Mouse (Mus musculus): ENCODE data around the gene Frmd4a. TPM values are rescaled to one million over a fixed set of nuclear protein-coding genes. Genes with fewer than 3 reads are reported as not detected.
"Not testable (repeated sequence)": the region's sequence is repeated elsewhere in the genome, so short reads cannot be mapped to it uniquely, and the experiment has no call there.

The Frmd4a gene
- polyA plus RNA-seq, 1 experiment, result 22.8 TPM

DNA sequence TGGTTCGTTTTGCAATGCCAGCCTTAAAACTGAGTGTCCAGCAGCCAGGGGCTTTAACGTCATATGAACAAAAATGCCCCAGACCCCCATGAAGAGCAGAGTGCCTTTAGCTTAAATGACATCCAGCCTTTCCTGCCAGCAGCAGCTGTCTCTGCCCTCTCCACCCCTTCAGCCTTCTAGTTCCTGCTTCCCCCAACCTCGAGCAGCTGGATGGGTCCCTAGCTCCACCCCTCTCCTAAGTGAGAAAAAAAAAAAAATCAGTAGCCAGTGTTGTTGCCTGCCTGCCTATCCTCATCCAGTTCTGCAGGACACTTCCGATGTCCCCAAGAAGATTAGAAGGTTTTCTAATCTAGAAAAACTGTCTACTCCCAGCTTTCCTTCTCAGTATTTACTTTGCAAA, 539.5 kb downstream of the Frmd4a start:
- H3K4me1 ChIP-seq (ENCODE audit: control insufficient read depth, insufficient read depth, low read length), result peaks cover 7% of the 10 kb centered on the region
- no peak overlapping the region for H3K27ac ChIP-seq (ENCODE audit: control insufficient read depth, insufficient read depth, low read depth, low read length, poor library complexity)
- TF ChIP-seq POLR2A (IDR thresholded peaks at IDR 0.05; ENCODE audit: borderline replicate concordance, control insufficient read depth, low read depth, low read length) (no peak), CTCF (IDR thresholded peaks at IDR 0.05; ENCODE audit: control insufficient read depth, insufficient read depth, low read length) (no peak)
- no peak overlapping the region for H3K4me3 ChIP-seq (replicated peaks; ENCODE audit: control insufficient read depth, low read depth, low read length)
- 10% methylated on average over 4 of the region's 4 CpGs for WGBS

DNA sequence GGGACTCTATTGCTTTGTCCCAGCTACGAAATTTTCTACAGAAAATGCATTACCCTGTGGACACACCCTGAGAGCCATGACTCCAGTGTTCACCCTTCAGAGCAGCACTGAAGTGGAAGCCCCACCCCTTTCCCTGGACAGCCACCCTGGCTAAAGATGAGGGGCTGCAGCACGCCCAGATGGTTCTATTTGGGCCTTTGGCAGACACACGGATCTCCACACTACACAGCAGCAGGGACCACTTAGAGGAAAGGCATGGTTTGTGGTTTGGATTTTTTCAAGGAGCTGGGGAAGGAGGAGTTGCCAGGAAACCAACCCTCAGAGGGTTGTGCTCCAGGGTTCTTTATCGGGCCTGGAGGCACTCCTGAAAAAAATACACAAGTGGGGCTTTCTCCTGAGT, 539.9 kb downstream of the Frmd4a start:
- peak overlapping the region; percentile 49 for H3K27ac ChIP-seq (ENCODE audit: control insufficient read depth, insufficient read depth, low read depth, low read length, poor library complexity)
- TF ChIP-seq POLR2A (IDR thresholded peaks at IDR 0.05; ENCODE audit: borderline replicate concordance, control insufficient read depth, low read depth, low read length), result no peak
- H3K4me3 ChIP-seq (replicated peaks; ENCODE audit: control insufficient read depth, low read depth, low read length), result no peak overlapping the region
- WGBS, result 22% methylated on average over 4 of the region's 4 CpGs
- H3K4me1 ChIP-seq (ENCODE audit: control insufficient read depth, insufficient read depth, low read length), result peaks cover 7% of the 10 kb centered on the region

DNA sequence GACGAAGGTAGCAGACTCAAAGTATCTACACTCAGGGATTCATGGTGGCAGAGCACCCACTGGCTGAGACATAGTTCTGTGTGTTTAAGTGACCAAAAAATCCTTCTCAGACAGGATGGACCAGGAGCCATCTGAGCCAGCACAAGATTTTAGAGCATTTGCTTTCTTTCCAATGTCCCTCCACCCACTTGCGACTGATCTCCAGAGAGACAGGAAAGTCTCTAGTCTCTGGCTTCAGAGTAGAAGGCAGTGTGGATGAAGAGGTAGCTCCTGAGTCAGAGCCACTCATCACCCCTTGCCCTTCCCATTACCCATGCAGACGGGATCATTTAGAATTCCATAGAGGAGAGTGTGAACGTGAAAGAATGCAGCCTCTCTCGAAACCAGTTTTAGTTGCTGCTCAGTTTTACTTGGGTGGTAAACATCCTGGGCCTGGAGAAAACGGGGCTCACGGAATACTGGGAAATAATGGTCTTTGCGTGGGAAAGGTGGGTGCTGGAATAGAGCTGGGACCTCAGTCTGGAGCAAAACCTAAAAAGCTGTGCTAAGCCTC, 541.2 kb downstream of the Frmd4a start:
- Histone ChIP-seq H3K4me1 (ENCODE audit: control insufficient read depth, insufficient read depth, low read length) (peaks cover 7% of the 10 kb centered on the region), H3K4me3 (replicated peaks; ENCODE audit: control insufficient read depth, low read depth, low read length) (peak overlapping the region; percentile 95), H3K27ac (ENCODE audit: control insufficient read depth, insufficient read depth, low read depth, low read length, poor library complexity) (peak overlapping the region; percentile 84)
- 8% methylated on average over 8 of the region's 8 CpGs for WGBS
- TF ChIP-seq CTCF (IDR thresholded peaks at IDR 0.05; ENCODE audit: control insufficient read depth, insufficient read depth, low read length) (no peak), POLR2A (IDR thresholded peaks at IDR 0.05; ENCODE audit: borderline replicate concordance, control insufficient read depth, low read depth, low read length) (no peak)

DNA sequence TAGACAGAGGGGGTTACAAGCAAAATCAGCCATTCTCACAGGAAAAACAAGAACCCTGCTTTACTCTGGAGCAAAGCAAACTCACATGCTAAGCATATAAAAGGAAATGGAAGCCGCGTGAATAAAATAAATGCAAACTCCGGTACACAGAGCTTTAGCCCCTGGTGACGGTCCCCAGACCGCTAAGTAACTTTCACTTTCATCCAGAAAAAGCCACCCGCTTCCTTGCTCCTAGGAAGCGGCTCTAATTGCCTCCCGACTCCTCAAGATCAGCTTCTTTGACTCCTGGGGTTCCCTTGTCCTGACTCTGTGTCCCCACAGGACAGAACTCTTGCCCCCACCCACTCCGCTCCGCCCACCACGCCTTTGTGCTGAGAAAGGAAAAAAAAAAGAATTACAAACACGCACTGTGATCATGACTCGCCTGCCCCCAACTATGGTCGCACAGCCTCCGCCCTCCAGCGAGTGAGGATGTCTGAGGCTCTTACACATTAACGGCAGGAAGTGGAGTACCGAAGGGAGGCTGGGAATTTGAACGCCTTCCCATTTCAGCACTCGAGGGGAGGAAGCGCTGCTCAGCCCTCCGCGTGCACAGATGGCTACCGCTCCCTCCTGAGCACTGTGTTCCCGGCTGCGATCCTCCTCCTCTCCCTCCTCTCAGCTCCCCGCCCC, 541.8 kb downstream of the Frmd4a start:
- peak; percentile 83 for TF ChIP-seq POLR2A (IDR thresholded peaks at IDR 0.05; ENCODE audit: borderline replicate concordance, control insufficient read depth, low read depth, low read length)
- no peak for TF ChIP-seq CTCF (IDR thresholded peaks at IDR 0.05; ENCODE audit: control insufficient read depth, insufficient read depth, low read length)
- WGBS, result 1% methylated on average over 27 of the region's 27 CpGs
- H3K27ac ChIP-seq (ENCODE audit: control insufficient read depth, insufficient read depth, low read depth, low read length, poor library complexity), result peak overlapping the region; percentile 84
- H3K4me1 ChIP-seq (ENCODE audit: control insufficient read depth, insufficient read depth, low read length), result peaks cover 7% of the 10 kb centered on the region
- H3K4me3 ChIP-seq (replicated peaks; ENCODE audit: control insufficient read depth, low read depth, low read length), result peak overlapping the region; percentile 95

DNA sequence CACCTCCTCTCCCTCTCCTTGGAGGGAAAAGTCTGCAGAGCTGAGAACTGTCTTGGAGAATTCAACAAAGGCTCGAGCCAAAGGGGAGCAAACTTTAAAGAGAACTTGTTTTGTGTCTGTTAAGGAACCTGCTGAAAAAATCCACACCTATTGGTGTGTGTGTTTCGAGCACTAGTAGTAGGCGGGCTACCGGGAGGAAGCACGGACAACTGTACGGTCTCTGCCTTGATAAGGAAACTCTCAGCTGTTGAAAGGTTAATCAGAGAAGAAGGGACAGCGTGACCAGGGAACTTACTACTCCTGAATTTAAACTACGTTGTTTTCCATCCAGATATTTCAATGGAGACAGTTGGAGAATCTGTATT, 542.3 kb downstream of the Frmd4a start:
- peak overlapping the region; percentile 95 for H3K4me3 ChIP-seq (replicated peaks; ENCODE audit: control insufficient read depth, low read depth, low read length)
- peaks cover 7% of the 10 kb centered on the region for H3K4me1 ChIP-seq (ENCODE audit: control insufficient read depth, insufficient read depth, low read length)
- no peak for TF ChIP-seq CTCF (IDR thresholded peaks at IDR 0.05; ENCODE audit: control insufficient read depth, insufficient read depth, low read length)
- WGBS, result under 1% methylated on average over 8 of the region's 8 CpGs
- H3K27ac ChIP-seq (ENCODE audit: control insufficient read depth, insufficient read depth, low read depth, low read length, poor library complexity), result peak overlapping the region; percentile 84

DNA sequence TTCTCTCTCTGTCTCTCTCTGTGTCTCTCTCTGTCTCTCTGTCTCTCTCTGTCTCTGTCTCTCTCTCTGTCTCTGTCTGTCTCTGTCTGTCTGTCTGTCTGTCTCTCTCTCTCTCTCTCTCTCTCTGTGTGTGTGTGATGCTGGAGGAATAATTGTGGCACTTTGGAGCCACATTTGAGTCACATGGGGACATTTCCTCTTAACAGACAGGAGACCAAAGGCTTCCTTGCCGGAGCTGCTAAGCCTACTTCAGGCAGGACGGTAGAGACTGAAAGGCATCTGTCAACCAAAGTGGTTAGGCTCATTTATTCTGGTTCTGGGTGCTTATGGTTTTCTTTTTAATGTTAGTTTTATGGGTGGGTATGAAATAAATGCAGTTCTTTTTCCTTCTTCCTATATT, 543.0 kb downstream of the Frmd4a start:
- 4% methylated on average over 2 of the region's 2 CpGs for WGBS
- H3K4me1 ChIP-seq (ENCODE audit: control insufficient read depth, insufficient read depth, low read length), result not testable (repeated sequence)
- peak overlapping the region; percentile 95 for H3K4me3 ChIP-seq (replicated peaks; ENCODE audit: control insufficient read depth, low read depth, low read length)
- peak overlapping the region; percentile 84; the same call in 1 of the 2 replicates for H3K27ac ChIP-seq (ENCODE audit: control insufficient read depth, insufficient read depth, low read depth, low read length, poor library complexity)

DNA sequence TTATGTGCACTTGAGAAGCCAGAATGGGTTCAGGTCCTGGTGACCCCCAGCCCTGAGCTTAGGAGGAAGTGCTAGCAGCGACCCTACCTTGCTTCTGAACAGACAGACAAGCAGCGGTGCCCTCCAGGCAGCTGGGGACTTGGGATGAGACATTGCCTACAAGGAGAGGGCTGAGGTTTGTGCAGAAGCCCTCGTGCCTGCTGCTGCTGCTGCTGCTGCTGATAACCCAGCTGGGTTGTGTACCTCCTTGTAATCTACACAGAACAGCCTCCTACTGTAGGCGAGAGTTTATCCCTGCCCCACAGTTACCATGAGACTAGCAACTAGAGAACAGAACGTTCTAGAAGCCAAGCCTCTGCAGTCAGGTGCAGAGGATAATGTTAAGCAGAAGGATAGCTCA, 543.7 kb downstream of the Frmd4a start:
- Histone ChIP-seq H3K4me3 (replicated peaks; ENCODE audit: control insufficient read depth, low read depth, low read length) (peak overlapping the region; percentile 83), H3K27ac (ENCODE audit: control insufficient read depth, insufficient read depth, low read depth, low read length, poor library complexity) (peak overlapping the region; percentile 89), H3K4me1 (ENCODE audit: control insufficient read depth, insufficient read depth, low read length) (peaks cover 5% of the 10 kb centered on the region)
- peak; percentile 69 for TF ChIP-seq POLR2A (IDR thresholded peaks at IDR 0.05; ENCODE audit: borderline replicate concordance, control insufficient read depth, low read depth, low read length)
- no peak; the same call in 1 of the 2 replicates for TF ChIP-seq CTCF (IDR thresholded peaks at IDR 0.05; ENCODE audit: control insufficient read depth, insufficient read depth, low read length)
- WGBS, result 9% methylated on average over 5 of the region's 5 CpGs

DNA sequence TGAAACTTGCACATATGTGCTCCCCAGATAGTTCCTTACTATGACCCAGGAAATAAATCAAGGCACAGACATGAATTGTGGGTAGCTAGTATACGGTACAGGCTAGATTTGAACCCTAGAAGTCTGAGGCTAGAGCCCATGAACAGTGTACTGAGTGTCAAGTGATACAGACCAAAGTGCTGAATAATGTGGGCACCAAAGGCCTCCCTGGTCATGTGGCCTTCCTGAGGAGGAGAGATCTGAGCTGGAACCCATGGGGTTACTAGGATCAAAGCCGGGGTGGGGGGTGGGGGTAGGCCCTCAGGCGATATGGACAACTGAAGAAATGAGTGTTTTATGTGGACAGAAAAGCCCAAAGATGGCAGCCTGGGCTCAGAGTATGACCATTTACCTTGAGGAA, 544.9 kb downstream of the Frmd4a start:
- H3K4me1 ChIP-seq (ENCODE audit: control insufficient read depth, insufficient read depth, low read length), result peaks cover 5% of the 10 kb centered on the region
- no peak for TF ChIP-seq CTCF (IDR thresholded peaks at IDR 0.05; ENCODE audit: control insufficient read depth, insufficient read depth, low read length)
- no peak for TF ChIP-seq POLR2A (IDR thresholded peaks at IDR 0.05; ENCODE audit: borderline replicate concordance, control insufficient read depth, low read depth, low read length)
- H3K27ac ChIP-seq (ENCODE audit: control insufficient read depth, insufficient read depth, low read depth, low read length, poor library complexity), result no peak overlapping the region
- WGBS, result 46% methylated on average over 3 of the region's 3 CpGs
- H3K4me3 ChIP-seq (replicated peaks; ENCODE audit: control insufficient read depth, low read depth, low read length), result peak overlapping the region; percentile 62

DNA sequence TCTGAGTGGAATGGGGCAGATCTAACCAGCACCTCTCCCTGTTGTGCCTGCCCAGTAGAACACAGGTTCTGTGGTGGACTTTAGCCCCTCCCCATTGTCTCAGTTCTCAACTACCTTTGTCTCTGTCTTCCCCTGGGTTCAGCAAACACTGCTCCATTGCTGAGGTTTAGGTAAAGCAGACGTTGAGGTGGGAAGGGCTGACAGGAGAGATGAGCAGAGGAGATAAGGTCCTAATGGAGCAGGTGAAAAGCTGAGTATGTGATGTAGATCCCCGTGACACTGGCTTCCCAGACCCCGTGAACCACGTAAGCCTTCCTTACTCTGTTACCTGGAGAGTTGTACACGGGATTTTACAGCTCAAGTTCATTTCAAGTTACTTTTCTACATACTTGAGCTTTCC, 545.3 kb downstream of the Frmd4a start:
- no peak for TF ChIP-seq CTCF (IDR thresholded peaks at IDR 0.05; ENCODE audit: control insufficient read depth, insufficient read depth, low read length)
- no peak for TF ChIP-seq POLR2A (IDR thresholded peaks at IDR 0.05; ENCODE audit: borderline replicate concordance, control insufficient read depth, low read depth, low read length)
- peaks cover 5% of the 10 kb centered on the region for H3K4me1 ChIP-seq (ENCODE audit: control insufficient read depth, insufficient read depth, low read length)
- peak overlapping the region; percentile 62 for H3K4me3 ChIP-seq (replicated peaks; ENCODE audit: control insufficient read depth, low read depth, low read length)
- H3K27ac ChIP-seq (ENCODE audit: control insufficient read depth, insufficient read depth, low read depth, low read length, poor library complexity), result no peak overlapping the region
- 40% methylated on average over 5 of the region's 5 CpGs for WGBS

Measured in bone marrow, adult 2 months (tissue).